Mouse (Mus musculus) R1 (cell line): Measurements from ENCODE around the gene Rag1.

Experiments
- DNase-seq: peaks from one replicate; pipeline ENCODE4 v3.0.0-alpha.2; 2018; ENCODE audit warnings: low read depth, low spot score

Rag1 gene

DNA sequence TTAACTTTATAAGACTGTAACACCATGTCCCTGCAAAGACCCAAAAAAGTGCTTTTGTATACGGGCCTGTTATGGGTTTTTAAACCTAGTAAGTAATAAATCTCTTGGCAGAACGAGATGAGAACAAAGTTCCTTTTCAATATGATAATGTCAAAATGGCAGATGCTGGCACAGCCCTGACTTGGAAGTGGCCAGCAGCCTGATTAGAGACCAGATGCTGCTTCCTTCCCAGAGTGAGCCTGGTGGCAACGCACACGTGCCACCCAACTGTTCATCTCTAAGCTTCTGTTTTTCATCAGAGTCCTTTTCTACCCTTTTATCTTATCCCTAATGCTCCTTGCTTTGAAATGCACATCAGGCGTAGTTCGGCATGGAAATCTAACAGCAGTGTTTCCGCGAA, 57.9 kb downstream of the Rag1 start:
- DNase-seq = no peak
